Mouse (Mus musculus): Measurements from ENCODE around the gene Satb2.

Satb2 gene

DNA sequence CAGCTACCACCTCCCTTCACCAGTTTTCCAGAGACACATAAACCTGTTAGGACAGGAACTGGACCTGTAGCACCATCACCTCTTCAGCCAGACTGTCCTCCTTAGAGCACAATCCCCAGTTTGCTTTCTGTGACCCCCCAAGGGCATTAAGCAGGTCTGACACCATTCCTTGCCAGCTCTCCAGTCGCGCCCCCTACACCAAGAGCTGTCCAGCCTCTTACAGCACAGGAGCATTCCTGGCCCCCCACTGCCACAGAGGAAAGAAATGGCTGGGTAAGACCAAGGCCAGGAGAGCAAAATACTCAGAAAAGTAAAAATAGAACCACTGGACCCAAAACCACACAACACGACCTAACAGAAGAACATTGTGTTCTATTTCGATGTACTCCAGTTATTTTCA, 48.4 kb downstream of the Satb2 start:
- DNase-seq (ENCODE audit: low spot score in 2 of 2) = no peak

DNA sequence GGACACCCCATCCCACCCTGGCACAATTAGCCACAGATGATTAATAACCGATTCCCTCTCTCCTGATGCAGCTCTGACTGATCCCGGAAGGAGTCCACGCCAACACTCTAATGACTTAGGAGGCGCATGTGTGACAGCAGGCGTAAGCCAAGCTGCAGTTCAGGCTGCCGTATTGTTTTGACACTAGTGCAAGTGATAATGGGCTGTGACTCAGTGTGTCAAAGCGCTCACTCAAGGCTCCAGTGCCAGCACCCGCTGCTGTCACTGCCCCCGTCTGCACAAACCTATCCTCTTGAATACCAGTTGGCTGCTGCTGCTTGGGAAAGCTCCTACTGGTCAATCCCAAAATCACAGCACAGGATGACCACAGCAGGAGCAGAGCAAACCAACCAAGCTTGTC, 49.7 kb downstream of the Satb2 start:
- no peak for DNase-seq (ENCODE audit: low spot score in 2 of 2)

DNA sequence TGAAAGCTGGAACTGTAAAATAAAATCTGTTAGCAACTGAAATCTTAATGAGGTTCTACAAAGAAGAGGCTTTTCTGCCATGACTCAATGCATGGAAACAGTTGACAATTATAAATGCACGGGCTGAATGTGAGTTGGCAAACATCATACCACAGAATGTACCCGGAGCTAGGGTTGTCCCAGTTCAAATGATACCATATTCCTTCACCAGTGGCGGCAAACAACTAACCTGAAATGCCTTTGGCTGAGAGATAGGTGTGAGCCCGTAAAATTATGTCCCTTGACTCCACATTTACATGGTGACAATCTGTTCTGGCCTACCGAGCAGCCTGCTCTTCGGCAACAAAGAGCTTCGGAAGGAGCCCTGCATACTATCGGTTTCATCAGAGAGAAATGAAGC, 58.0 kb downstream of the Satb2 start:
- DNase-seq (ENCODE audit: low spot score in 2 of 2) = no peak

DNA sequence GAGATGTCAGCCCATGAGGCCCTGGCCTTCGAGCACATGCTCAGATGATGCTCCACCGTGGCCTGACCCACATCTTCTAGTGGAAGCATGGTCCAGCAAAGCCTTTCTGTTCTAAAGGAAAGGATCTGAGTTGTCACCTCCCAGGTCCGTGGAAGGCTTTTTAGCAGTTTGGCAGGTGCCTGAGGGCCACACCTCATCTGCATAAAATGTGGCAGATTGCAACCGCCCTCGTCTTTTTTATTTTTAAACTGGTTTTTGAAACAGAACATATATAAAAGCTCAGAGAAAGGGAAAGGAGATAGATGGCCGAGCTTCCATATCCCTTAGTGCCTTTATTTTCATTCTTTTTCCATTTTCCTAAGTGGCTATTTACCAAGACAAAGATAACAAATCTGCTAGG, 64.2 kb downstream of the Satb2 start:
- DNase-seq (ENCODE audit: low spot score in 2 of 2) = no peak

DNA sequence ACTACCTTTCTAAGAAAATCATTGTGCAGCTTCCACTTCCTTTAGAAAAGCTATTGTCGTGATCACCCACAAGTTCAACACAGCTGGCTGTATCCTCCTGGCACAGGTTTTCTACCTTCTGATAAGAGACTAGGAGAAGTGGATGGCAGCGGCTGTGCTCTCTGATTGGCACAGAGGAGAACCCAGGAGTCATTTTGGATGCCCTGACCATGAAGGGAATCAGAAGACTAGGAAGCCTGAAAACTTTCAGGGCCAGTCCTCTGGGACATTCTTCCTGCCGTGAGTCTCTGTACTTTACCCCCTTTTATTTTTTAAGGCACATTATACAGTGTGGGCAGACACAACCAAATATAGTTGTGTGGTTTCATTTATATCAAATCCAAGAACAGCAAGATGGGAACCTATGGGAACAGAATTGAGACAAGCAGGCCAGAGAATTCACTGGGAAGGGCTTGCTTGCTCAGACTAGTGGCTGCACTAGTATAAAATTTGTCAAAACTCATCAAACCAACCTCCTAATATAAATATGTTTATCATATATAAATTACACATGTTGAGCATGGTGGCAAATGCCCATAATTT, 77.7 kb downstream of the Satb2 start:
- DNase-seq (ENCODE audit: low spot score in 2 of 2) = no peak

DNA sequence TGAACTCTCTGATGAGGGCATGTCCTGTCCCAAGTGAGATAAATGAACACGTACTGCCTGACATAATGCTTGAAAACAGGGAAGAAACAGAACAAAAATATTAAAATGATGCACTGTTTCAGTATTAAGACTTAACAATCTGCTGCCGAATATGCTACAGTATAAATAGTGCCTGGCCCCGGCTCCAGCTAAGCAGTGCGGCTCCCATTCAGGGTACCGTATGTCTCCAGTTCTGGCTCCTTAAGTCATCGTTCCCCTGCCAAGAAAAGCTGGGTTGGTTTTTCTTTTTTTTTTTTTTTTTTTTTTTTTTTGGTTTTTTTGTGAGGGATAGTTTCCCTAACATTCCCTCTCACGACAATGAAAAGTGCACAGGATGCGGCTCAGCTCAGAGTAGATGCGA, 78.3 kb downstream of the Satb2 start:
- DNase-seq (ENCODE audit: low spot score in 2 of 2) = no peak

DNA sequence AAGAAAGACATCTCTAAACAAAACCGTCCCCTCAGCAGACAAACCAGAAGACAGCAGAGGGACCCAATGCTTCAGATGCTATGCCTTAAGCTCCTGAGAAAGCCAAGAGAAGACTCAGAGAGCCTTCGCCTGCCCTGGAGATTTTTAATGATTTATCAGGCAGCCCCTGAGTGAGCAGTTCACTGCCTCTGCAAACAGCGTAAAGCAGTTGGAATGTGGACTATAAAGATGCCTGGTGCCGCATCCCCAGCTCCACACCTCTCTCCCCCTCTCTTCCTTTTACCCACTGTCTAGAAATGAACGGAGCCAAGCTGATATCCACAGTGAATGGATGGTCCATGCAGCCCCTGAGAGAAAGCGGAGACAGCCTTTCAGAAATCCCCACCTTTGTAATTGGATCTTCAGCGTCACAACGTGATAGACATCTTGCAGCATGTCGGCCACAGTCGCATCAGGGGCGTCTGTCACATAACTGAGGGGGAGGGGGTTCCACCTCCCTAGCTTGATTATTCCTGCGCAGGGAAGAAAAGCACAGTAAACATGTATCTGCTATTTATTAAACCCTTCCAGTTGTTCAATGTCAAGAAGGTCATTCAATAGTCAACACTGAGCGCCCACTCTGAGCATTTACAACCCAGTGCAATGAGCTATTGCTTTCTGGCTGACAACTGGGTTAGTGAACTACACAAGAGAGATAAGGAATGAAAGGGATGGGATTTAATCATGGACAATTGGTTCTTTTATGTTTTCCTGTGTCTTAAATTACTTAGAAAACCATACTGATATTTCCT, 79.6 kb downstream of the Satb2 start:
- no peak for DNase-seq (ENCODE audit: low spot score in 2 of 2)

DNA sequence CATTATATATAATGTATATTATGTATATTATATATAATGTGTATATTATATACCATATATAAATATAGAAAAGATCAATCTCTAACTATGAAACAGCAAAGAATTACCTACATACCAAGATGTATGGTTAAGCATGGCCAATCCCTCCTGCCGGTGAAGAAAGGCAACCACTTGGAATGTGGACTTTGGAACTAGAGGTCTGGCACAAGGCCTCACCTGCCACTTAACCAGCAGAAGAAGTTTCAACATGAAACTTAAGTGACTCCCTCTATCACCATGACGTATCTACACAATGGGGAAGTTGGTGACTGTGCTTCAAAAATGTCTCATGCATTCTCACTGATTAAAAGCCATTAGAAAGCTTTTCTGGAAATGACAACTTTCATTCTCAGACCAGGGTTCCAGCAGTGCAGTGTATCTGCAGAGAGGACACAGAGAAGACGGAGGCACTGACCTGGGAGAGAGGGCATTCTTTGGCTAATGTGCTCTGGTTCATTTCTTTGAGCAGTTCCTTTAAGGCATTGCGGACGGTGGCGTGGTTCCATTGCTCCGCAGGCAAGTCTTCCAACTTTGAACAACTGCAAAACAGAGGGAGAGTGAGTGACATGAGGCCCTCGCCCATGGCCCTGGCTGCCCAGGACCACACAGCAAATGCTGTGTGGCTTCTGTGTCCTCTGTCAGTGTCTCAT, 80.8 kb downstream of the Satb2 start:
- no peak for DNase-seq (ENCODE audit: low spot score in 2 of 2)

DNA sequence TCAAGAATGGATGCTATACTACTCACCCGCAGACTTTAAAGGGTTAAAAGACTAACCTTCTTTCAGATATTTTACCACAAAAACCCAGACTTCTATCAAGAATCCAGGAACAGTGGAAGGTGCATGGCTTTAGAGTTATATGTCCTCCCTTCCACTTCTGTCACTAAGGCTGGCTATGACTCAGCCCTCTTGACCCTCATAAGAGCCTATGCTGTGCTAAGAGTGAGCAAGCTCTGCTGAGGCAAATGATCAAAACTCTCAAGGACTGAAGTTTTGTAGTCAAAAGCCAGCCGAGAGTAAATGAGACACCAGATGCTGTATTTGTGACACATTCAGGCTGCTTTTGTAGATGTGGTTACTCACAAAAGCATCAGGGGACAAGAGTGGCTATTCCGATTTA, 81.8 kb downstream of the Satb2 start:
- no peak for DNase-seq (ENCODE audit: low spot score in 2 of 2)

DNA sequence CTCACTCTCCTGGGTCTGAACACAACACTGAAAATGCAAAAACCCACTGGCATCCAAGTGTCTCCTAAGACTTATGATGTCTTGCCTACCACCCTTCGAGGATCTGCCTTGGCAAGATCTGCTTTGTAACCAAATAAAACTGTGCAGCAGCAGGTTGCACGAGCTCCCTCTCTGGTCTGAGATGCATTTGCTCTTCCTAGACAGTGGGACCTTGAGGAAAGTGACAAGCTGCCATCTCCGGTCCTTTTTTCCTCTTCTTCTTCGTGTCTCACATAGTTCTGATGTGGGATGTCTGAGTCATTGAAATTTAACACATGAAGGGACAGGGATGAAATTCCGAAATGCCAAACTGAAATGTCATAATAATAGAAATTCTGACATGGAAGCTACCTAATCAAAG, 85.7 kb downstream of the Satb2 start:
- DNase-seq (ENCODE audit: low spot score in 2 of 2) = no peak

DNA sequence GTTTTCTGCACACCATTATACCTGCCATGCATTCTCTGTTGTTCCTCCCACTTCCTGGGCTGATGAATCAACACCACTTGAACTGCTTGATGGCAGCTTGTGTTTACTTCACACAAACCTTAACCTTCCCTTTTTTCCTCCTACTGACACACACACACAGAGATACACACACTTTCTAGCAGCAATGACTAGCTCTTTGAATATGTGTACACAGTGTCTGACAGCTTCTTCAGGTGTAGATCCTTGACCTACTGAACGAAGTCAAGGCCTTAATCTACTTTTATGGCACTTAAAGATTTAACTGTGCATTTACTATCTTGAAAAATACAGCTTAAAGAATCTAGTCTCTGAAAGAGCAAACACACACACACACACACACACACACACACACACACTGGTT, 89.5 kb downstream of the Satb2 start:
- no peak for DNase-seq (ENCODE audit: low spot score in 2 of 2)

DNA sequence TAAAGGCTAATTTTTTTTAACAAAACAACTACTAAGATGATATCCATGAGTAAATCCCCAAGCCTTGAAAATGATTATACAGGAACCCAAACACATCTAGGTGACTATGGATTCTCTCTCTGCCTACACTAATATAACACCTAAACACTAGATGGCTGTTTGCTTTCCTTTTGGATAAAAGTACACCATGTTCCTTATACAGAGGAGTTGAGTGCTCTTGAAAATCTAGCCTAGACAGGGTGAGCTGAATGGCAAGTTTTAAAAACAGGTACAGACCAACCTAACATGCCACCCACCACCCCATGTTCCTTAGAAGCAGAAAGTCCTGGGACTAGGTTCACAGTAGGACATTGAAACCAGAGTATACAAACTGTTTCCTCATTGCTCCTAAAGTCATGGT, 90.9 kb downstream of the Satb2 start:
- DNase-seq (ENCODE audit: low spot score in 2 of 2) = no peak

DNA sequence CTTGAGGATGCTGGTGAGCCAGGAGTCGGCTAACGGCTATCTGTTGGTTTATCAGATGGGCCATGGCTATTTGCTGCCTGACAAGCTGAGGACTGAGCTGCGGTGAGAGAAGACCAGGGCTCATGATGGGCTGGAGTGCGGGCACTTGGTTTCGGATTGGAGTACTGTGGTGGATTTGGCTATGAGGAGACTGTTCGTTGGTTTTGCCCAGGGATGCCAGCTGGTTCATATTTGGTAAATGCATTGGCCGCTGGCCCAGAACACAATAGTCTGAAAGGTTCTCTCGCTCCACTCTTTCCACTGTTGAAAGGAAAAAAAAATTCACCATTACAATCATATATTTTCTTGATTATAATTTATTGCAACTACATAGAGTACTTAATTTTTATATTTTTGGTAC, 107.0 kb downstream of the Satb2 start:
- DNase-seq (ENCODE audit: low spot score in 2 of 2) = no peak

DNA sequence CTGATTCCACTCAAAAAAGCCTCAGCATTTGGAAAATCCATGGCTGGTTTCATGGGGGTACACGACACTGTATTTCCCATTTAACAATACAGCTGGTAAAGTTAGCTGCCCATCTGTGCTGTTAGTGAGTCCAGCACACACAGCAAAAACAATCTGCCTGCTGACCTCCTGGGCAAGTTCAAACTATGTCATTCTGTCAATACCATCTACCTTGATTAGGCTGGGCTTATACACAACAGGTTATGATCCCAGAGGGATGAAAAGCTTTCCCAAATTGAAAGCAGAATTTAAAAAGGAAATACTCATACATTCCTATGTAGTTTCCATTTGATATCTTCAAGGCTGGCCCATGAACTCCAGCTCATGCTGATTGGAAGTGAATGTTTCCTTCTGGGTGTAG, 113.2 kb downstream of the Satb2 start:
- DNase-seq (ENCODE audit: low spot score in 2 of 2) = no peak

DNA sequence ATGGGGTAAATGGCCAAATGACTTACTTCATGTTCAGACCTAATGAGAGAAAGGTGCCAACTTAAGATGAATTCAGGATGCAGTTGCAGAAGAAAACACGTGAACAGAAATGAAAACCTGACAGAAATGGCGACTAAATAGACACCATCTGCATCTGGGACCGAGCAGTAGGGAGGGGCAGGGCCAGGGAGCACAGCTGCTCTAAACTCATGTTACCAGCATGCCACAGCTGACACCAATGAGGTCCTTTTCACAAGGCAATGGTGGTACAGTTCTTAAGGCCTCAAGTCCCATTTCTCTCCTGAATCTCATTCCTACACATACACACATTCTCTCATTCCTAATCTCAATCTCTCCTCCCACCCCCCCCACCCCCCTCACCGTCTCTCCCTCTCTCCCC, 115.7 kb downstream of the Satb2 start:
- no peak for DNase-seq (ENCODE audit: low spot score in 2 of 2)

DNA sequence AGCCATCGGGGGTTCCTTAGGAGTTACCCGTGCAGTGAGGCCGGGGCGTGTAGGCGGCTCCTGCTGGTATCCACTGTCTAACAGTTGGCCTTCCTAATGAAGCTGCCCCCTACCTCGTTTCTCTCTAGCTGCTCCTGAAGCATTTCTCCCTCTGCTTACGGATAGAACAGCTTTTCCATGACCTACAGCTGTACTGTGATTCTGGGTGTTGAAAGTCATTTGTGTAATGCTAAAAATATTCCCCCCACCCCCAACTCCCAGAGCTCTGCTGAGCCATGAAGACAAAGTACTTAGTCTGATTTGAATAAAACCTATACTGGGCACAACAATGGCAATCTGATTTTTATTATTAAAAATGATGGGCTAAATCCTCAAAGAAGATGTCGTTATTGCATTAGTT, 121.2 kb downstream of the Satb2 start:
- DNase-seq (ENCODE audit: low spot score in 2 of 2) = no peak

DNA sequence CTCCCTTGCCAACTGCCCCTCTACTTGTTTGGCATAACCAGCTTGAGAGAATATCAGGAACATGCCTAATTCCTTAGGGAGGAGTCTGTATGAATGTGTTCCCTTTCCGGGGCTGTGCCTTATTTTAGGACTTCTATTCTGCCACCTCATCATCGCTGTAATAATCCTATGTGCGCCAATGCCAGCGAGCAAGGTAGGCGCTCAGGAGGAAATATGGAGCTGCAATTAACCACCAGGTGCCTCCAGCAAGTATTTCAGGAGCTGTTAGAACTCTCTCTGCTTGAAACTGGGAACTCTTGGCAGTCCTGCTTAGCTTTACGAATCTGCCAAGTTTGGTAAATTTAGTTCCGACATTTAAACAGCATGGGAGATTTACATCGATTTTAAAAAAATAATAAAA, 128.0 kb downstream of the Satb2 start:
- no peak for DNase-seq (ENCODE audit: low spot score in 2 of 2)

DNA sequence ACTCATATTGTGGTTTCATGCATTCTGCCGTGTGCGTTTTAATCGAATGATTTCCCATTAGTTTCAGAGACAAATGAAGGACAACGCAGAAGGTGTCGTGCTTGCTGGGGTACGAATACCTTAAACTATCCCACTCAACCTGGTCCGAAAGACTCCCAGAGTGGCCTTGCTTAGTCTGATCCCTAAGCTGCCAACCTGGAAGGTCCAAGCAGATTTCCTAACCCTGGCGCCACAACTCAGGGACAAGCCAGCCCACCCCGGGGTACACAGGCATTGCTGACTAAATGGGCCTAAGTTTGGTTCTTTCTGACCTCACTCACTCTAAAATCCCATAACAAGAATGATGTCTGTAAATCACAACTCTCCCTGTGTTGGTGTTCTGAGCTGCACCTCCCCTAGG, 132.1 kb downstream of the Satb2 start:
- DNase-seq (ENCODE audit: low spot score in 2 of 2) = no peak

DNA sequence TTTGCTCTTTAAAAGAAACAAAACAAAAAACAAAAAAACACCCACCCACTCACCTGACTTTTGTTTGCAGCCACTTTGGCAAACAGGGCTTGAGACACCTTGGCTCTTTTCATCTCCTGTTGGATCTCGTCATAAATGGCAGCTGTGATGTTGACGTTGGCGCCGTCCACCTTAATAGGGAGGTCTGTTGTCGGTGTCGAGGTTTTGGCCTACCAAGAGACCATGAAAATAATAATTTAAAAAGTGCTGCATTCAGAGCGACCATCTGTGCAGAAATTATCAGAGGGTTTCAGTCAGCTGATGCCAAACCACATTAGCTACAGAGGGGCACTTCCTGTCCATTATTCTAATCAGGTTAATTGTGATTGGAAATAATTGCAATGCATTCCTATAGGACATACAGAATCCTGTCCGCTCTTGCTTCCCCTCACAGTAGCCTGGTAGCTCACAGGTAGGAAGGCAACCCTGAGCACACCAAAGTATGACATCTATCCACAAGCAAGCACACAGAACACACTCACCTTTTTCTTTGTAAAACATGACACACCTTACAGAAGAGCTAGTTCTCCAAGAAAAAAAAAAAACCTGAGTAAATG, 132.8 kb downstream of the Satb2 start:
- no peak for DNase-seq (ENCODE audit: low spot score in 2 of 2)

DNA sequence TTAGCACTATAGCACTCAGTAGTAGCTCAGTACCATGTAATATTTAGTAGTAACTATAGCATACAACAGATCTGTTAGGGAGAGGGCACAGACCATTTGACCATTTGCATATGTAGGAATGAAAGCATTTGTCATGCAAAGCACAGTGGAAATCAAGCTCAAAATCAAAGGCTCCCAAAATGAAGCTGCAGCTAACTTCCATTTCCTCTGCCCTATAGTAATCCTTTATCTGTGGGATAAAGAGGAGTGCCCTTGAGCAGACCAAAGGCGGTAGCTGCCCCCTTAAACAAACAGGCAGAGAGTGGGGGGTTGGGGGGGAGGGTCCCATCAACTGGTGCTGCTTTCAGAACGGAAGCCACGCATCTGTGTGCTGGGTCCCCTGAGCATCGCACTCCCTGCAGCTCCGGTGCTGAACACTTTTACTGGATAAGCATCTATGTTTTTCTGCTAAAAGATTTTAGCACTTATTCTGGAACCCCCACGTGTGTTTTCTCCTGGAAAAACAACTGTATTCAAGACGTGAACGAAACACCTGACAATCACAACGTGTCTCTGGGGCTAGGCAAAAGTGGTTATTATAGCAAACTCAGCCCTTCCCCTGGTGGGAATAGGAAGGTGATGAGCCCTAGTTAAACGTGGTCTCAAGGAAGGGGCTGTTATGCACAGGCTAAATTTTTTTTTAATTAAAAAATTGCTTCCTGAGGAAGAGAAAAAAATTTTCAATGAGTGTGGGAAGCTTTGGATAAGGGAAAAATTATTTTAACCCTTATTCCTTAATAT, 133.7 kb downstream of the Satb2 start:
- no peak for DNase-seq (ENCODE audit: low spot score in 2 of 2)

DNA sequence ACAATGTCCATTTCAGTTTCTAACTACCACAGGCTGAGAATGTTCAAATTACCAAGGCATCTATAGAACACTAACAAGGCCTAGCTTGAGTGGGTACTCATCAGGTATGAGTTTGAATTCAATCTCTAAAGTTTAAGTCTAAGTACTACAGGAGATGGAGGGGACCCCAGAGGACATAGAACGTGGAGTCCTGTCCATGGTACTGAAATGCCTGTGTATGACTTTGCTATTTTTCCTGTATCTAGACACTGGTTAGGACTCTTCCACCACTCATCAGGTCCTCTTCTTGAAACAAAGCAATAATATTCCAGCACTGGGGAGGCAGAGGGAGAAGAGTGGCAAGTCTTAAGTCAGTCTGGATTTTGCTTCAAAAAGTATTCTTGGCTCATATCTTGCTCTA, 139.5 kb downstream of the Satb2 start:
- DNase-seq (ENCODE audit: low spot score in 2 of 2) = no peak

Data from thymus, postnatal 10 days (tissue).